Mouse (Mus musculus) cerebellum, postnatal 14 days (tissue): ENCODE data around the gene Ang.

Source experiments
- DNase-seq, 2 experiments: peaks; one replicate each; pipeline ENCODE4 v3.0.0; 2021; ENCODE audit warnings: mixed read lengths in 2 of 2

The Ang gene

DNA sequence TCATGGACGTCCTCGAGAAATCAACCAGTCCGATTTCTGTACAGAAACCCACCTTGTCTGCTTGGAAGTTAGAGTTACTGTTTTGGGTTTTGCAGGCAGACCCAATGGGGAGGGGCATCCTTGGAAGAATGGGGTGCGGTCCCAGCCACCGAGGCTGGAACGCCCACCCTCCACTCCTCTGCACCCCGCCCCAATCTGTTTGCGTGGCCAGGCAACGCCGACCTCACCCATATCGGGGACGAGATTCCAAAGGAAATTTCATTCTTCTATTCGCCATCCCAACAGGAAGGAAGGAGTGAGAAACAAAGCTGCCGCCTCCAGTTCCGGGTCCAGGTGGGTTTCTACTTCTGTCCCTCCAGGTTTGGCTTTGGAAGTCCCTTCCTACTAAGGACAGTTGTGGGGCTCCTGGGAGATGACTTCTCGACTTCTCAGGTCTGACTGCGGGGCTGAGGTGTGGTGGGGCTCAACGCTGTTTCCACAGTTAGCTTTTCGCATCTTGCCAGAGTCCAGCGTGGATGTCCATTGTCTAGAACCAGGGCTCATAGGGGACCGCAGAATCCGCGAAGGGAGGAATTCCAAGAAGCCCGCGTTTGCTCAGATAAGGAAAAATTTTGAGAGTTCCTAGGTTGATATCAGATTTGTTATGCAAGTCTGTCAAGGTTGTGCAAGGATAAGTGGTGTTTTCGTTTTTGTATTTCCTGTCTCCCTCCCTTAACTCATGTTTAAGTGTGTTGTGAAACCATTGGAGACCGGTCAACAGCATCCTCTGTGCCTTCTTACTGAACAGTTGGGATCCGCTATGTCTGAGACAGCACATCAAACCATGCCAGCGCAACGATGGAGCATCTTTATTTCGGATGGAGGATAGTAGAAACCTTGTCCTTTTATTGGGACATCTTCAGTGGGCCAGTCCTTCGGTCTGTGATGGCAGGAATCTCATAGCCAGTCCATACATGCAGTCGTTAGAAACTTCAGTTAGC is at the start of gene Ang, which contains the start of gene Rnase4:
Gene Ang (plus strand): TSS at position 230 of the 980 bp plus-strand sequence.
Gene Rnase4 (plus strand): TSS at position 157 of the 980 bp plus-strand sequence.
- peak; percentile 59 to 61 for DNase-seq

DNA sequence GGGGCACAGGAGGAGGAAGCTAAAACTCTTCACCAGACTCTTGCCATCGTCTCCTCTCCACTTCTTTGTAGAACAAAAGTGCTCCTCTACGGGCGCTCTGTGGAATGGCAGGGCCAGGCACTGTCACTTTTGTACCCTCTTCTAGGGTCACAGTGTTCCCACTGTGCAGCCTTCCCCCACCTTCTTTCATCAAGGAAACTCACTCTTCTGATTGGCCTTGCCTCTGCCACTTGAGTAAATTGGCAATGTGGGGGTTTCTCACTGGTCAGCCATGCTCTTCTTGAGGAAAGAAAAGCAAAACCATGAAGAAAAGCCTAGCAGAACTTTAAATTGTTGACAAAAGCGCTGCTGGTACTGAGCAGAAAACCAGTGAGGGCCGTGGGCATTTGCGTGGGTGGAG is 49.2 kb upstream of the Ang start, which contains the start of gene Rnase9:
Gene Rnase9 (minus strand): TSS at position 101 of the 400 bp plus-strand sequence.
- no peak for DNase-seq

DNA sequence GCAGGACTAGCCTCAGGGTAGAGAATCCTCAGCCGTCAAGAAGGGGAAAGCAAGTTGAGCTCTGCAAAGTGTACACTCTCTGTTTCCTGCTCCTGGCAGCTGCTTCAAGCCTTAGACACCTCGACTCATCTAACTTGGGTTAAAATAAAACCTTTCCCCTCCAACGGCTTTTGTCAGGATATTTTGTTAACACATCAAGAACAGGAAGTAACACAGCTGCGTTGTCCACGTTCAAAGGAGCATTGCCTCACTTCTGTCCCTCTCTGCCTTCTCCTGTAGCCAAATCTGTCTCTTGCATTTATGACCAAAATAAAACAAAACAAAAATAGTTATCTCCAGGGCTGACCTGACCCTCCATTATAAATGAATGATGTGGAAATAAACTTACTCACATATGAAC is 43.1 kb upstream of the Ang start:
- no peak for DNase-seq

DNA sequence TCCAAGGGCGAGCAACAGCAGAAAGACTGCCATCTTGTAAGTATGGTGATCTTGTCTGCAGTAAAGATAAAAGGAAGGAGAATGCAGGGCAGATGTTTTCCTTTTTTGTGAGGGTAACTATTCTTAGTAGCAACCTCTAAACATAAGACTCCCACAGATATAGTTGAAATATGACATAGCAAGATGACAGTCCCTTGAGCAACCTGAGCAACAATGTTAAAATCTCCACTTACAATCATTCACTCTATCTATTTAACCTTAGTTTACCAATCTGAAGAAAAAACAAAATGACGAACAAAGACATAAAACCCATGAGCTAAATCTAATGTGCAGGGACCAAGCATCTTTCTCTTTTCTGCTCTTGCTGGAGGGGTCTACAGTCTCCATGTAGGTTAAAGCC is 40.9 kb upstream of the Ang start, which contains the start of gene Rnase11:
Gene Rnase11 (minus strand): TSS at position 101 of the 400 bp plus-strand sequence.
- DNase-seq = no peak

DNA sequence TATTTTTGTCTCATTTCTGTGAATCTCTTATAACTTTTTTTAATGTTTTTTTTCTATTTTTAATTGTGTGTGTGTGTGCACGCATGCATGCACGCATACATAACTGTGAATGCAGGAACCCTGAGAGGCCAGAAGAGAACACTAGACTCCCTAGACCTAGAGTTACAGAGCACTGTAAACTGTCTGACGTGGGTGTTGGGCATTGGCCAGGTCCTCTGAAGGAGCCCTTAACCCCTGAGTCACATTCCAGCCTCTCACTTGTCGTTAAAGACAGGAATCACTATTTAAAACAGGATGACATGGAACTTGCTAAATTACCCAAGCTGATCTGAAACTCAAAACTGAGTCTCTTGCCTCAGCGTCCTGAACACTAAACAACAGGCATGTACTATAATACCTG is 39.0 kb upstream of the Ang start:
- no peak for DNase-seq

DNA sequence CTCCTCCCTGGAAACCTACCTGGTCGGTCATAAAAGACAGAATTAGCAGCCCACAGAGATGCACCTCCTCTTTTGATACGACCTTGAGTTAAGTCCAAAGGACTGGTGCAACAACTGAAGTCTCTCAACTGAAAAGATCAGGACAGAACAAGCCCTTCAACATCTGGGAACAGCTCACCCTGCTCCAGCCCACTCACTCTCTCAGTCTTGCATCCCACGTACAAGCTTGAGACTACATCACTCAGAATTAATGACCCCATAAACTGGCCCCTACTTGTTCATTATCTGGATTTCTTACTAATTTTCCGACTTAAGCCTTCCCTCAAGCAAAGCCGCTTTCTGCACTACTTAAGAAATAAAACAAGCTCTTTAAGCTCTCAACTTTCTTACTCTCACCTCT is 37.8 kb upstream of the Ang start:
- DNase-seq = no peak

DNA sequence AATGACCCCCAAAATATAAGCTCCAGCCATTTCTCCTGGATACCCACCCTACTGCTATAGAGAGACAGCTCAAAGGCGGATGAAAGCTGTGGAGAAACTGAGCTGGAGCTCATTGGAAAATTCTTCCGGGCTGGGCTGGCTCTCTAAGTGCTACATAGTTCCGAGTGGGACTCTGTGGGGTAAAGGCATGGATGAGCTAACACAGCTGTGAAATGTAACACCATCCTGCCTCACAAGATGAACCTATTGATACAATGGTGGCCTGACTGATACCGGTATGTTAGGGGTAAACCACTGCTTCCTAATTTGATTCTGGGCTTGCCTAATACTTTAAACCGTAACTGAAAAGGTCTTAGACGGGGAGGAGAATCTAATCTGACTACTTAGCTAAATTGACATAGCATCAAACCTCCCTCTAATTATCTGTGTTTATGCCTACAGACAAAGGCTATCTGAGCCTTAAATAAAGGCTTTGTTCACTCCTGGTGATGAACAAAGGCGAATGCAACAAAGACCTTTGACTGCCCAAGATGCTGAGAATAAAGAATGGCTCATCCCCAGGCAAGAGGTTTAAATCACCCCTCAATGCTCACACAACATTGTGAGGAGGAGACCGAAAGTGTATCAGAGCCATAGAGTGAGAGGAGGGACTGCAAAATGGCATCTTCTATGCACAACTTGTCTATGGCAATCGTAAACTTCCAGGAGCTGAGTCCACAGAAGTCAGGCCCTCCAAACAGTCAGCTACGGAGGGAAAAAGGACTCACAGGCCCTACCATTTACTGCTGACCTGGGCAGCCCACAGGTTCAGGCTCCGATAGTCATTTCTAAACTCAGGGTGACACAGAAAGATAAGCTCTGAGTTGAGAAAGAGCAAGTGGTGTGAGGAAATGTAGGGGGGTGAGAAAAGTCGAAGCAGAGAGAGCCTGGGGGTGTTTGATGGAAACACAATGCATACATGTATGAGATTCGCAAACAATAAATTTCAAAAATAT is 36.4 kb upstream of the Ang start:
- DNase-seq = no peak

DNA sequence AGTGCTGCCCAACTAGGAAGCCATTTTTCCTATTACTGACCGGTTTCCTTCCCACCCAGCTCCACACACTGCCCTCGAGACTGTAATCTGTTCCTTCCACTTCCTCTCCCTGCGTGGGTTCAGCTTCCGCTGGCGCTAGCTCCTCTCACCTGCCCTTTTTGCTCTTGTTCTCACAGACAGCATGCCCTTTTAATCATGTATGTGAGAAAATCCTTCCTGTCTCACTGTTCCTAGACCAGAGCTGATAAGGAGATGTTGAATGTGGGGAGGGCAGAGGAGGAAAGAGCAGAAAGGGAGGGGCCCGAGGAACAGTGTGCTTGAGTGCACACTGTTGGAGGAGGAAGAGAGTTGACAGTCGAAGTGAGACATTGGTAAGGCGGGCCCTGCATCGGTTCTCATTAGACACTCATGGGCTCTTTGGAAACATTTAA is 33.5 kb upstream of the Ang start, which contains the start of gene Rnase12:
Gene Rnase12 (minus strand): TSS at position 261 of the 431 bp plus-strand sequence.
- no peak for DNase-seq

DNA sequence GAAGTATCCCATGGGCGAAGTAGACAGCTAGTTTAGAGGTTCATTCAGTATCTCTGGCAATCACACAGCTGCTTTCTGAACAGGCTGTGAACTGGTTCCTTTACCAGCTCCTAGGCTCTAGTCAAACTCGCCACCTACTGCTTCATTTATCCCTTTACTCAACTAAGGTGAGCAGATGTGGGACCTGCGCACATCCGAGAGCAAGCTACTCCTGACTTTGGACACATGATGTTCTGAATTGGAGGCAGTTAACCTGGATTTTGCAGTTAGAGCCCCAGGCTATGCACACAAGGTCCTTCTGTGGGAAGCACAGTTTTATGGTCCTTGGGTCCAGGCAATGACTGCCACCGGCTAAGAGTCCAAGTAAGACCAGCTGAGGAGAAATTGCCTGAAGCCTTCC is 30.2 kb upstream of the Ang start:
- no peak for DNase-seq

DNA sequence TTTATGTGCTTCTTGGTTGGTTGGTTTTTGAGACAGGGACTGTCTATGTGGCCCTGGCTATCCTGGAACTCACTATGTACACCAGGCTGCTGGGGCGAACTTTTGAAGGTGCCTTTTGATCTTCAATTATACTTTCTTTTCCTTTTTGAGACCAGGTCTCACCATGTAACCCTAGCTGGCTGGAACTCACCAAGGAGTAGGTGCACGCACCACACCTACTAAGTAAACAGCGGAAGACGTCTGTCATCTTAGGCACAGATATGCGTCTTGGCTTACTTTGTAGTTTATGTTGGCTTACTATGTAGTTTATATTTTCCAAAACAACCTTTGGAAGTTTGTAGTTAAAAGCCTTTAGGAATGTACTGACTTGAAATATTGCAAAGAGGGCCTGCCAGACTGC is 22.0 kb upstream of the Ang start:
- no peak for DNase-seq

DNA sequence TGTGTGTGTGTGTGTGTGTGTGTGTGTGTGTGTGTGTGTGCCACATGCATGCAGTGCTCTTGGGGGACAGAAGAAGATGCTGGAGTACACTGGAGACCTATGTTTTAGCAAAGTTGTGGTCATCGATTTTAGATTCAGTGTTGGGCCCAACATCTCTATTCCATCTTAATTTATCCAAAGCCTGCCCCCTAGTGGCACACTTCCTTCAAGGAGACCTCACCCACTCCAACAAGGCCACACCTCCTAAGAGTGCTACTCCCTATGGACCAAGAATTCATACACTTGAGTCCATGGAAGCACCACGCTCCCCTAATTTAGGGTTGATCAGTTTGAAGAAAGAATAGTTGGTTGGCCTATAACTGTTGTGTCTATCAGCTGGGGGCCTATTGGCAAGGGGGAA is 21.3 kb upstream of the Ang start:
- peak; percentile 31 to 67 for DNase-seq

DNA sequence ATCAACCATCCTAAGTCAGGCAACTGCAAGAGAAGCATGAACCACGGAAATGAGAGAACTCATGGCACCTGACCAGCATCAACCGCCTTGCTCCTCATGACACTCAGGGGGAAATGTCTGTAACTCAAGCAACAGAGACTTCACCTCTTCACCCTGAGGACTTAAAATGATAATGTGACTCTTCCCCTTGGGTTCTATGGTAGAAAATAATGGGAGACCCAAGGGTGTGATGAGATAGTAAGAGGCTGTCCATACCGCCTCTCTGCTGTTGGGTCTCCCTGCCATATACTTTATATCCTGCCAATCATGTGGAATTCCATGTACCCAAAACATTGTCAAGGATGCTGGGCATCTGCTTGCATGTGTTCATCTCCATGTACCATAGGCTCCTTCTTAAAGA is 16.6 kb upstream of the Ang start, which contains the start of gene Olfr750:
Gene Olfr750 (minus strand): TSS at position 101 of the 400 bp plus-strand sequence.
- no peak for DNase-seq

DNA sequence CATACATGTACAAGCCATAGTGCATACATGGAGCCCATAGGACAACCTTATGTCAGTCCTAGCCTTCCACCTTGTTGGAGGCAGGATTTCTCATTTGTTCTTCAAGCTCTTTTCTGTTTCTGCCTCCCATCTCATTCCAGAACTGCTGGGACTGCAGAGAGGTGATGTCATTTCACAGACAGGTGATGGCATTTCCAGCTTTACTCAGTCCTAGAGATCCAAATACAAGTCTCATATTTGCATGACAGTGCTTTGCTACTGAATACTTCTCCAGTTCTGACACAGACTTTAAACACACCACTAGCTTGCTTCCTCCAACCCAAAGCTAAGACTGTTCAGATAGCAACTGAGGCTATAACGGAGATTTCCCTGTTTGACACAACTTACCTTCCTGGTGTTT is 11.8 kb upstream of the Ang start:
- DNase-seq = no peak

DNA sequence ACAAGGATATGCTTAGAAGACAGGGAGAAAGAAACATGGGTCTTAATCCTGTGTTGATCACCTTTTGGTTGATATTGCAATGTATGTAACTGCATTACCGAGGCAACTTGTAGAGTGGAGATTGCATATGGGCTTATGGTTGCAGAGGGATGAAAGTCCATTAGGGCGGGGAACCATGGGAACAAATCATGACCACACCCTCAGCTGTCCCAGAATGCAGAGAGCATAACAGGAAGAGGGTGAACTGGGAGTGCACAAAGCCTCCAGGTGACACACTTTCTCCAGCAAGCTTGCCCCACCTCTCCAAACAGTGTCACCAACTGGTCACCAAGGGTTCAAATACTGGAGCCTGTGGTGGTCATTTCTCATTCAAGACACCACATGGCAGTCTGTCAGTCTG is 9.9 kb upstream of the Ang start:
- DNase-seq = no peak

DNA sequence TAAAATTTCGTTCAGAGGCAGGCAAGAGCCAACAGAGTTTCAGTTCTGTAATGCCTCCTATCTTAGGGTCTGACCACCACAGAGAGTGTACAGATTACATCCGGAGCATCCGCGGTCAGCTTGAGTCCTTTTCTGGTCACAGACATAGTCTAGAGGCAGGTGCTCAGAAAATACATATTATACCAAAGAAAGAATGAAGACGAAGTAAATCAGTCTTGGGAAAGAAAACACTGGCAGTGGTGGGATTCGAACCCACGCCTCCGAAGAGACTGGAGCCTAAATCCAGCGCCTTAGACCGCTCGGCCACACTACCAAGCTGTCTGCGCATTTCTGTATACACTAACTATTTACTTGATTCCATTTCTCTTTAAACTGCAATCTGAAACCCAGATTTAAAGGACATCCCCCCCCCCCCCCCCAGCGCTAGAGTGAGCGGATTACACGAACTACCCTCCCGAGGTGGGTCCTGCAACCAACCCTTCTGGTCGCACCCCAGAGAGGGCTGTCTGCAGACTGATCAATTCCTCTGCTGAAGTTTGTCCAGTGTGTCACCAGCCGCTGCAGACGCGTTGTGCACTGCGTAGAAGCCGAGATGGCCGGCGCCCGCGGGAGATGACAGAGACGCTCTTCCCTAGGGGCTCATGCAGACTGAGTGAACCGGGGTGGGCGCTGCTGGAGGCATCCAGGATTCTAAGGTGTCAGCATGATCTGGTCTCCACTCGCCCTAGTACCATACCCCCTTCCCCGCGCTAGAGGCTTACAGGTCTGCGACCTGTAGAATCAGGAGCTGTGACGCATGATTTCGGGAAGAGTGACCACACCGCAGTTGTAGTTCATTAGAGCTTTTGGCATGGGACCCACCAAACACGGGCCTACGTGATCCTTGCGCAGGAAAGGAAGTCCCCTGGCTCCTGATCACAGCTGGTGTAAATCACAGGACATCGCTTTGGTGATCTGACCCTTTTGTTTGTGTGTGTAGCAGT is 8.1 kb upstream of the Ang start:
- DNase-seq = peak; percentile 63 to 71

DNA sequence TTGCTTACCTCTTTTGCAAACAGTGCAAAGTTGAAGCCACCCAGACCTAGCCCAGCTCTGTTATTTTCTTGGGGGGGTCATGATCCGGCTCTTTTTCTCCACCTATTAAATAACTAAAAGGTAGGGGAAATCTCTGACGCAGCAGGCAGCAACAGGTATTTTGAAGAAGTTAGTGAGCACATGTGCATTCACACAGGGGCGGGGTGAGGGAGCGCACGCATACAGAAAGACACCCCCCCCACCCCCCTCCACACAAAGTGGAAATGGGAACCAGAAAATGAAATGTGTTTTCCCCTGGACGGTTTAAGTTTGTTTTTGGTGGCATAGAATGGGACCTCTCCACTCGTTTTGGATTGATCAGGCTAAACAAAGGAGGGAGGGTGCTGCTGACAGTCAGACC is 7.1 kb upstream of the Ang start:
- DNase-seq = no peak

DNA sequence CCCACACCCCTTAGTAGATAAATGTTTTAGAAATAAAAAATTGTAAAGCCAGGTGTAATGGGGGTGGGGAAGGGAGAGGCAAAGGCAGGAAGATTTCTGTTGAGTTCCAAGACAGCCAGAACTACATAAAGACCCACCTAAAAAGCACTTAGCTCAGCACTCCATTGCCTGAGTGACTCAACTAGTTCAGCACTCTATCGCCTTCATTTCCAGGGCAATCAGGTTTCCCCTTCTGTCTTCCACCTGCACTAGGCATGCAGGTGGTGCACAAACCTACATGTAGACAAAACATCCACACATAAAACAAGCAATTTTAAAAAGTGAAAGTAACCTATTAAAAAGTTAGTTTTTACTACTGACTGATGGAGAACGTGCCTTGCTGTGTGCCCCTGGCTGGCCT is 5.9 kb upstream of the Ang start:
- no peak for DNase-seq

DNA sequence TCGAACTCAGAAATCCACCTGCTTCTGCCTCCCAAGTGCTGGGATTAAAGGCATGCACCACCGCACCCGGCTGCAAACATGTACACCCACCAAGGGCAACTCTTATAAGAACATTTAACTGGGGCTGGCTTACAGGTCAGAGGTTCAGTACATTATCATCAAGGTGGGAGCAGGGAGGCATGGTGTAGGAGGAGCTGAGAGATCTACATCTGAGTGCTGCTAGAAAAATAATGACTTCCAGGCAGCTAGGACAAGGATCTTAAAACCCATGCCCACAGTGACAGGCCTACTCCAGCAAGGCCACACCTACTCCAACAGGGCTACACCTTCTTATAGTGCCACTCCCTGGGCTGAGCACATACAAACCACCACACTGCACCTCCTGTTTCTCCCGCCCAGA is 5.0 kb upstream of the Ang start:
- DNase-seq = no peak

DNA sequence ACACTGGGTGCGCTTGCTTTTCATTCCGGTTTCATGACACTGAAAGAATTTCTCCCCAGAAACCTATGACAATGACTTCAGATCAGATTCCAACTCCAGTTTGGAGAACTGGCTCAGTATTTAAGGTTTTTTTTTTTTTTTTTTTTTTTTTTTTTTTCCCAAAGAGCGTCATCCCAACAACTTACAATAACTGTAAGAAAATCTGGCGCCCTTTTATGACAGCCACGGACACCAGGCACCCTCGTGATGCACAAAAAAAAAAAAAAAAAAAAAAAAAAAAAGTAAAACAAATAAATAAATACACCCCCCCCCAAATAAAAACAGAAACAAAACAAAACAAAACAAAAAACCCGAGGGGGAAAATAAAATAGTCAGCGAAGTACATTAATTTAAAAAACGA is 3.2 kb upstream of the Ang start:
- DNase-seq = no peak

DNA sequence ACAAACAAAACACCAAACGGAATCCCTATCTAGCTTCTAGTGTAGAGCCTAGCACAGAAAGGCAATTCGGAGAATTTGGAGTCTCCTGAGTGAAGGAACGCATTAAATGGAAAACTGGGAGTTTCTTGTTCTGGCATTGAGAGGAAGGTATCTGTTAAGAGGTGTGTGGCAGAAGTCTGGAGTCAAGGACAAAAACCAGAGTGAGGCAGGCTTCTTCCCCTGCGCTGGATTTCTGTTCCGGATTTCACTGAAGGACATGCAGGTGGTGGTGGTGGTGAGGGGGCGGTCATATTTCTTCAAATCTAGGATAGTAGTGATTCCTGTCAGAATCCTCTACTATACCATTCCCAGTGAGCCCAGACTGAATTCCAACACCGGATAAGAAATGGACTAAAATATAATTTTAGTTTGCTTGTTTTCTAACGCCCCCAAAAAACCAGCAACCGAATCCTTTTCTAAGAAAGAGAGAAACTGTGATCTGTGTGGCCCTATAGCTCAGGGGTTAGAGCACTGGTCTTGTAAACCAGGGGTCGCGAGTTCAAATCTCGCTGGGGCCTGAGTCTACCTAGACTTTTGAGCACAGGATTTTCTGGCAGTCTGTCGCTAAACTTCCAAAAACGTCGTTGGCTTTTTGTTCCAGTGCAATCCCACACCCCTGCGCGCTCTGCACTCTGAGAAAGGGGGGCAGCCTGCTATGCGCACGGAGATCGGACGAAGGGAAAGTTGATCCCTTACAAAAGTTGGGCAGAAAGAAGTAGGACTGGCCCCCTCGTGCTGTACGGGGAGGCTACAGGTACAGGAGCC is 2.6 kb upstream of the Ang start:
- peak; percentile 88 to 92 for DNase-seq
